Mouse (Mus musculus) left cerebral cortex, adult 11 months (tissue): ENCODE data around the gene Ror1.

Source experiments
- DNase-seq: peaks from one replicate; pipeline ENCODE4 v3.0.0; 2022; ENCODE audit warnings: low spot score

The Ror1 gene

GRCm38 (mm10) chr4:100311775-100312537, 216.4 kb downstream of the Ror1 start:
- DNase-seq: no peak

- DNase-seq: no peak
These were observed 219.5 kb downstream of the Ror1 start for GRCm38 (mm10) chr4:100315066-100315465.

- no peak for DNase-seq
These were observed 226.2 kb downstream of the Ror1 start for GRCm38 (mm10) chr4:100321758-100322157.

GRCm38 (mm10) chr4:100324719-100325515, 229.3 kb downstream of the Ror1 start:
- no peak for DNase-seq

GRCm38 (mm10) chr4:100328361-100328970, 232.9 kb downstream of the Ror1 start:
- DNase-seq: no peak

GRCm38 (mm10) chr4:100335168-100335567, 239.6 kb downstream of the Ror1 start:
- DNase-seq: no peak

GRCm38 (mm10) chr4:100347791-100348190, 252.2 kb downstream of the Ror1 start:
- DNase-seq: no peak

GRCm38 (mm10) chr4:100350106-100350795, 254.7 kb downstream of the Ror1 start:
- no peak for DNase-seq

GRCm38 (mm10) chr4:100351797-100352290, 256.3 kb downstream of the Ror1 start:
- no peak for DNase-seq

GRCm38 (mm10) chr4:100355566-100355965, 260.0 kb downstream of the Ror1 start:
- DNase-seq: peak; percentile 6

- no peak for DNase-seq
These were observed 262.4 kb downstream of the Ror1 start for GRCm38 (mm10) chr4:100357881-100358589.

- no peak for DNase-seq
These were observed 268.1 kb downstream of the Ror1 start for GRCm38 (mm10) chr4:100363666-100364065.

GRCm38 (mm10) chr4:100368691-100369090, 273.1 kb downstream of the Ror1 start:
- no peak for DNase-seq

GRCm38 (mm10) chr4:100369541-100370174, 274.1 kb downstream of the Ror1 start:
- no peak for DNase-seq

GRCm38 (mm10) chr4:100372806-100373205, 277.2 kb downstream of the Ror1 start:
- no peak for DNase-seq

- DNase-seq: no peak
These were observed 278.2 kb downstream of the Ror1 start for GRCm38 (mm10) chr4:100373780-100374179.

- no peak for DNase-seq
These were observed 279.7 kb downstream of the Ror1 start for GRCm38 (mm10) chr4:100375286-100375685.

GRCm38 (mm10) chr4:100376163-100376562, 280.6 kb downstream of the Ror1 start:
- no peak for DNase-seq

- DNase-seq: no peak
These were observed 281.6 kb downstream of the Ror1 start for GRCm38 (mm10) chr4:100377231-100377630.

GRCm38 (mm10) chr4:100377996-100378395, 282.4 kb downstream of the Ror1 start:
- no peak for DNase-seq

- DNase-seq: no peak
These were observed 286.2 kb downstream of the Ror1 start for GRCm38 (mm10) chr4:100381760-100382159.
